Mouse (Mus musculus) neural tube, embryonic 11.5 days (tissue): ENCODE results near the gene Sptb. TPM values are rescaled to one million over a fixed set of nuclear protein-coding genes. Genes with fewer than 3 reads are reported as not detected.

Experiments
- ATAC-seq: fragments of 200-750 bp; cut with Nextera tagmentation; 2 replicates; pipeline ENCODE4 v1.8.0; 2017; ENCODE audit warnings: moderate number of reproducible peaks, mild to moderate bottlenecking, moderate TSS enrichment, moderate library complexity; ENCODE audit not compliant: insufficient read depth, low FRiP score, low TSS enrichment
- DNase-seq: peaks from one replicate; pipeline ENCODE4 v3.0.0-alpha.2; 2015; ENCODE audit warnings: low spot score
- H3K27ac ChIP-seq: fragments of 300-500 bp; sonication (generic); 2 replicates; pipeline ENCODE4 v1.5.1; 2014; ENCODE audit warnings: low read depth, mild to moderate bottlenecking, low read length
- H3K27me3 ChIP-seq: fragments of 300-500 bp; sonication (generic); 2 replicates; pipeline ENCODE4 v1.6.1; 2014; ENCODE audit warnings: mild to moderate bottlenecking, low read length, mixed read lengths; ENCODE audit not compliant: control insufficient read depth, insufficient read depth
- H3K36me3 ChIP-seq: fragments of 300-500 bp; sonication (generic); 2 replicates; pipeline ENCODE4 v1.6.1; 2014; ENCODE audit warnings: mild to moderate bottlenecking, low read length, moderate library complexity, mixed read lengths; ENCODE audit not compliant: control insufficient read depth, insufficient read depth
- H3K4me1 ChIP-seq: fragments of 300-500 bp; sonication (generic); 2 replicates; pipeline ENCODE4 v1.6.1; 2014; ENCODE audit warnings: low read length, mixed read lengths; ENCODE audit not compliant: control insufficient read depth, insufficient read depth
- H3K4me2 ChIP-seq: fragments of 300-500 bp; sonication (generic); 2 replicates; pipeline ENCODE4 v1.6.1; 2014; ENCODE audit warnings: low read depth, mild to moderate bottlenecking, moderate library complexity
- H3K4me3 ChIP-seq: fragments of 300-500 bp; sonication (generic); 2 replicates; pipeline ENCODE4 v1.5.1; 2014; ENCODE audit warnings: low read depth, low read length
- H3K9ac ChIP-seq: fragments of 300-500 bp; sonication (generic); 2 replicates; pipeline ENCODE4 v1.6.1; 2014; ENCODE audit warnings: mild to moderate bottlenecking, low read length
- H3K9me3 ChIP-seq: fragments of 300-500 bp; sonication (generic); 2 replicates; pipeline ENCODE4 v1.6.1; 2016; ENCODE audit warnings: low read length; ENCODE audit not compliant: control insufficient read depth
- WGBS: fragments of 180-500 bp; shearing (Covaris S2); extraction: QIAGEN DNeasy Blood & Tissue Kit; methylation state at CpG from one replicate; pipeline ENCODE4 v1.1.7; 2014; 5-methylcytosine and 5-hydroxymethylcytosine counted together
- polyA plus RNA-seq: library from polyadenylated mRNA; unstranded; fragments of >200 nt; fragmentation: Nextera tagmentation; extraction: Ambion mirVana; gene quantifications from 2 replicates; pipeline ENCODE4 v1.2.1, GENCODE M21; 2014

Sptb gene
- polyA plus RNA-seq, 1 experiment from 2014 or later: 4.1 TPM

DNA sequence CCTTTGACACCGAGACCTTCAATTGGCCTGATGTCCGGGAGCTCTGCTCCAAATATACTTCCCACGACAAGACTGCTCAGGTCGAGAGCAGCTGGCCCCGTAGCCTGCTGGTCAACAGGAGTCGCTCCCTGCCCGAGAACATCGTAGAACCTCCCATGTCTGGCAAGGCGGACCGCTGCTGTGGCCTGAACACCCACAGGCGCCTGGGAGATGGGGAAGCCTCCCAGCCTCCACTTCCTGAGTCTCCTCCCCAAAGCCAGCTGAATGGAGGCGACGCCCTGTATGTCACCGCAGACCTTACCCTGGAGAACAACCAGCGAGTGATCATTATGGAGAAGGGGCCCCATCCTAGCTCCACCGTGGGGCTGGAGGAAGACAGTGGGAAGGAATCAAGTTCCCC, 132.5 kb downstream of the Sptb start:
- DNase-seq (no peak), ATAC-seq (no peak)
- Histone ChIP-seq H3K9ac (no peak overlapping the region), H3K4me3 (no peak overlapping the region), H3K4me2 (no peak overlapping the region), H3K36me3 (peaks cover 3% of the 10 kb centered on the region; the same call in 1 of the 2 replicates), H3K27me3 (no peaks in the 10 kb centered on the region), H3K4me1 (no peaks in the 10 kb centered on the region), H3K27ac (no peak overlapping the region), H3K9me3 (no peaks in the 10 kb centered on the region)
- WGBS: 92% methylated on average over 16 of the region's 16 CpGs

GRCm38 (mm10) chr12:76576806-76577205, 133.5 kb downstream of the Sptb start:
- DNase-seq (no peak), ATAC-seq (no peak)
- Histone ChIP-seq H3K27ac (no peak overlapping the region), H3K4me1 (no peaks in the 10 kb centered on the region), H3K4me2 (no peak overlapping the region), H3K36me3 (peaks cover 3% of the 10 kb centered on the region; the same call in 1 of the 2 replicates), H3K9ac (no peak overlapping the region), H3K4me3 (no peak overlapping the region), H3K27me3 (no peaks in the 10 kb centered on the region), H3K9me3 (no peaks in the 10 kb centered on the region)
- 95% methylated on average over 8 of the region's 8 CpGs for WGBS

DNA sequence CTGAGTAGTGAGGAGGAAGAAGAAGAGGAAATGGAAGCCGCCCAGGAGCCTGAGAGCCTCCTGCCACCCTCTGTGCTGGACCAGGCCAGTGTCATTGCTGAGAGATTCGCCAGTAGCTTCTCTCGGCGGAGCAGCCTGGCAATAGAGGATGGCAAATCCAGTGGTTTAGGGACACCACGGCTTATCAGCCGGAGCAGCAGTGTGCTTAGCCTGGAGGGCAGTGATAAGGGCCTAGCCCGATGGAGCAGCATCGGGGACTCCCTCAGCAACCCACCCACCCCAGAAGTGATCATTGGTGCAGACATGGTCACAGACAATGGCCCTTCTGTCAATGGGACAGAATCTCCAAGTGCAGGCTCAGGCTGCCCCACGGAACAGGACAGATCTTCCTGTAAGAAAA, 134.3 kb downstream of the Sptb start:
- no peak for DNase-seq
- no peak for ATAC-seq
- 94% methylated on average over 9 of the region's 9 CpGs for WGBS
- H3K9me3 ChIP-seq: no peaks in the 10 kb centered on the region
- no peaks in the 10 kb centered on the region for H3K4me1 ChIP-seq
- H3K36me3 ChIP-seq: peaks cover 3% of the 10 kb centered on the region; the same call in 1 of the 2 replicates
- H3K4me3 ChIP-seq: no peak overlapping the region
- no peak overlapping the region for H3K9ac ChIP-seq
- no peak overlapping the region for H3K4me2 ChIP-seq
- no peaks in the 10 kb centered on the region for H3K27me3 ChIP-seq
- no peak overlapping the region for H3K27ac ChIP-seq

DNA sequence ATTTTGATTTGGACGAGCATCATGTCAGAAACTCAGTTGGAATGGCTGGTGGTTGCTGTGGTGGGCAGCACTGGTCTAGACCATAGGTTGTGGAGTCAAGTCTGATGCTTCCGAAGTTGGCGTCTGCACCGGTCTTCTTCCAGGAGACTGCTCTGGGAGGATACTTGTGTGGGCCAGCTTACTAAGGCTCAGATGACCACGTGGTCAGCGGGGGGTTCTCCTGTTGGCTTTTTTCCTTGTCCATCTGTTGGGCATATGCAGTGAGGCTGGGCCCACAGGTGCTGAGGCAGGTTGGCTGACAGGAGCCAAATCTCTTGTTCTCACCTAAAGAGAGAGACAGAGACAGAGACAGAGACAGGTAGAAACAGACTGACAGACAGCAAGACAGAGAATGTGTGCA, 135.5 kb downstream of the Sptb start:
- Histone ChIP-seq H3K27me3 (no peaks in the 10 kb centered on the region), H3K9me3 (no peaks in the 10 kb centered on the region), H3K9ac (no peak overlapping the region), H3K4me1 (no peaks in the 10 kb centered on the region), H3K4me2 (no peak overlapping the region), H3K36me3 (peaks cover 3% of the 10 kb centered on the region; the same call in 1 of the 2 replicates), H3K27ac (no peak overlapping the region), H3K4me3 (no peak overlapping the region)
- no peak for ATAC-seq
- no peak for DNase-seq
- WGBS: 93% methylated on average over 6 of the region's 6 CpGs

DNA sequence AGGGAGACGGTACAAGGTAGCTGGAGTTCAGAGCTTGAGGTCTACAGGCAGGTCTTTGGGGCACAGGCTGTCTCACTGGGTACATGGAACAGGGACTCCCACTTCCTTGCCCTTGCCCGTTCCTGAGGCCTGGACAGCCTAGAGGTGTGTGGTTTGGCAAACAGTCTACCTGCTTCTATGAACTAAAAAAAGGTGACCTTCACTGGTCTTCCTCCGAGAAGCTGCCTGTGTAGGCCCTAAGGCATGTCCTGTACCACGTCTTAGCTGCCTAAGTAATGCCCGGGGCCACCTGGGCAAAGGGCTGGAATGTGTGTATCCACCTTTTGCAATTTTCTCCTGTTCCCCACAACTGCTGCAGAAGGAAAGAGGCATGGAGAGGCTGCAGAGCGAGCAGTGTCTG, 137.0 kb downstream of the Sptb start:
- no peak overlapping the region for H3K4me3 ChIP-seq
- no peak overlapping the region for H3K27ac ChIP-seq
- no peak overlapping the region for H3K4me2 ChIP-seq
- 90% methylated on average over 6 of the region's 6 CpGs for WGBS
- ATAC-seq: no peak
- H3K4me1 ChIP-seq: no peaks in the 10 kb centered on the region
- no peak overlapping the region for H3K9ac ChIP-seq
- H3K36me3 ChIP-seq: peaks cover 3% of the 10 kb centered on the region; the same call in 1 of the 2 replicates
- H3K27me3 ChIP-seq: no peaks in the 10 kb centered on the region
- no peak for DNase-seq
- no peaks in the 10 kb centered on the region for H3K9me3 ChIP-seq

DNA sequence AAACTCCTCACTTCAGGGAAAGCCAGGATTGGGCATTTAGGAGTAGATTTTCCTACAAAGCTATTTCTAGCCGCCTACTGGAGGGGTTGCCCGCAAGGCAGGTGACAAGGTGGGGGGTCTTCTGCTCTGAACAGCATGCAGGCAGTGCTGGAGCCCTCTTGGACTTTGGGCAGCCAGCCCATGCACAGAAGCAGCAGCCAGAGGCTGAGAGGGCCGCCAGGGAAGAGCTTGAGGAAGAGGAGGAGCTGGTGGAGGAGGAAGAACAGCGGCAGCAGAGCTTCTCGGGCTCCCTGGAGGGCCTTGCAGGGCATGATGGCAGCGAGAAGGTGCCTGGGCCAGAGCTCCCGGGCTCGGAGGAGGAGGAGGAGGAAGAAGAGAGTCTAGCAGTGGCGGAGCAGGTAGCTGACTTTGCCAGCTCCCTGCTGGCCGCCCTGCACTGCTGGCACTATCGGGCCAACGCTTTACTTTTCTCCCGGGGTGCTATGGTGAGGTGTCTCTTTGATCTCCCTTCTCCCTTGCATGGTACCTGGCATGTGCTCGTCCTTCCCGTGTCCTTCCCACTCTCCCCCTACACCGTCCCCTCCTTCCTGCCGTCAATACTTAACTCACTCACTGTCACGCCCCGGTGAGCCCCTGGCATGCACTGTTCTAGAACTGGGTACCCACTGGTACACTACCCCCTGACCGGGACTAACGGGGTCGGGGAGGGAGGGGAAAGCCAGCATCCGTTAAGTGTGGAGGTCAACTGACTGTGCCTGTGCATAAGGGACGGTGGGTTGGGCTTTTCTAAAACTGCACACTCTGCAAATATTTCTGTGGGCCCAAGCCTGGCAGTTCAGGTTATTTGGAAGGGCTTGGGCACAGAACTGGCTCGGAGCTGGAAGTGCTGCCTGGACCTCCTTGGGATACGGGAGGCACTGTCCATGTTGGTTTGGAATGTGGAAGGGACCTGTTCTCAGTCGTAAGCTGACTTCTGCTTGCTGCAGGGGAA, 137.8 kb downstream of the Sptb start:
- Histone ChIP-seq H3K36me3 (peaks cover 3% of the 10 kb centered on the region; the same call in 1 of the 2 replicates), H3K27me3 (no peaks in the 10 kb centered on the region), H3K4me1 (no peaks in the 10 kb centered on the region), H3K4me3 (no peak overlapping the region), H3K9ac (no peak overlapping the region), H3K27ac (no peak overlapping the region), H3K9me3 (no peaks in the 10 kb centered on the region), H3K4me2 (no peak overlapping the region)
- 77% methylated on average over 24 of the region's 27 CpGs for WGBS
- no peak for ATAC-seq
- DNase-seq: no peak

GRCm38 (mm10) chr12:76571266-76571665, 139.1 kb downstream of the Sptb start:
- WGBS: 77% methylated on average over 10 of the region's 10 CpGs
- H3K27me3 ChIP-seq: no peaks in the 10 kb centered on the region
- no peak overlapping the region for H3K27ac ChIP-seq
- DNase-seq: no peak
- no peak for ATAC-seq
- H3K9ac ChIP-seq: no peak overlapping the region
- H3K4me1 ChIP-seq: no peaks in the 10 kb centered on the region
- H3K9me3 ChIP-seq: no peaks in the 10 kb centered on the region
- H3K4me3 ChIP-seq: no peak overlapping the region
- no peak overlapping the region for H3K4me2 ChIP-seq
- no peaks in the 10 kb centered on the region; the same call in 1 of the 2 replicates for H3K36me3 ChIP-seq

DNA sequence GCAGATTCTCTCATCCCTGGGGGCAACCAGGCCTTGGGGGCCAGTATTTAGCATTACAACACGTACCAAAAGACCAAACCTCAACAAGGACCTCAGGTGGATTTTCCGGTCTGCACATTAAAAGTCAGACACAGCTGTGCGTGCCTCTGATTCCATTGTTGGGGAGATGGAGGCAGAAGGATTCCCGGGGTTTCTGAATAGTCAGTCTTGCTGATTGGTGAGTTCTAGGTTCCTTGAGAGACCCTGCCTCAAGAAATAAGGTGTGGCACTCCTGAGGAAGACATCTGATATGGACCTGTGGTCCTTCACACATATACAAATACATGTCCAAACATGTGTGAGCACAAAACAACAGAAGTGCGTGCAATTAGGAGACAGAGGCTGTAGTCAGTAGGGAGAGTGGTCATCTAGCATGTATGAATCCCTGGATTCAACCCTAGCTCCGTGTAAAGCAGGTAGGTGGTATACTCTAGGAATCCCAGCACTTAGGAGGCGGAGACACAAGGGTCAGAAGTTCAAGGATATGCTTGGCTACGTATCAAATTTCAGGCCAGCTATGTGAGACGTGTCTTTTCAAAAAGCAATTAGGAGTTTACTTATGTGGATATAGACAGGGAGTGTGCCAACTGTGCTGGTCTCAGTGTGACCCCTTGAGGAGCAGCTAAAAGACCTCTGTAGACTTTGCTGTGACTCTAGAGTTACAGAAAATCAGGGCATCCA, 140.0 kb downstream of the Sptb start:
- Histone ChIP-seq H3K9ac (no peak overlapping the region), H3K4me1 (no peaks in the 10 kb centered on the region), H3K9me3 (no peaks in the 10 kb centered on the region), H3K27ac (no peak overlapping the region), H3K36me3 (peaks cover 2% of the 10 kb centered on the region; the same call in 1 of the 2 replicates), H3K27me3 (no peaks in the 10 kb centered on the region), H3K4me3 (no peak overlapping the region), H3K4me2 (no peak overlapping the region)
- no peak for ATAC-seq
- 75% methylated on average over 9 of the region's 9 CpGs for WGBS
- no peak for DNase-seq
